Mouse (Mus musculus): ENCODE data around the gene Ikbke.

DNA sequence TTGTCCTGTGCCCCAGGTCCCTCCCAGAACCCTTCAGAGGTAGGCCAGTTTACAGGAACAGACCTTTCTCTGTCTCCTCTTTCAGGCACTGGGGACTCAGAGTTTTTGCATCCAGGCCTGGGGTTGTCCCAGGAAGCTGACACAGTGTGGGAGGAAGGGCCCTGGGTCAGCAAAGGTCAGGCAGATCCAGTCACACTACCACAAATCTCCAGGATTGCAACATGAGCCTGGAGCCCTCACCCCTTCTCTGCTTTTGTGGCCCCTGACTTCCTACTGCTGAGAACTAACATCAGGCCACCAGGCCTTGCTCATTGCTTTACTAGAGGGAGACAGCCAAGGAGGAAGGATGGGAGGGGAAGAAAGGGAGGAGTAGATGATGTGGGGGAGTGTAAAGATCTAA, 2.6 kb downstream of the Ikbke start:
- no peak for TF ChIP-seq CTCF (IDR thresholded peaks at IDR 0.05; ENCODE audit: low read depth, low read length)
- TF ChIP-seq POLR2AphosphoS5 (IDR thresholded peaks at IDR 0.05; ENCODE audit: insufficient replicate concordance, low read depth, low read length), result no peak
